Mouse (Mus musculus) stomach, postnatal 0 days (tissue): ENCODE data around the gene Pced1a.

Source experiments
- CTCF ChIP-seq: IDR thresholded peaks from 2 replicates; pipeline ENCODE4 v1.5.1; 2016; ENCODE audit warnings: antibody characterized with exemption, low read depth, mild to moderate bottlenecking, moderate library complexity
- EP300 ChIP-seq: optimal IDR thresholded peaks from 2 replicates; pipeline ENCODE3; 2016; ENCODE audit warnings: antibody characterized with exemption

DNA sequence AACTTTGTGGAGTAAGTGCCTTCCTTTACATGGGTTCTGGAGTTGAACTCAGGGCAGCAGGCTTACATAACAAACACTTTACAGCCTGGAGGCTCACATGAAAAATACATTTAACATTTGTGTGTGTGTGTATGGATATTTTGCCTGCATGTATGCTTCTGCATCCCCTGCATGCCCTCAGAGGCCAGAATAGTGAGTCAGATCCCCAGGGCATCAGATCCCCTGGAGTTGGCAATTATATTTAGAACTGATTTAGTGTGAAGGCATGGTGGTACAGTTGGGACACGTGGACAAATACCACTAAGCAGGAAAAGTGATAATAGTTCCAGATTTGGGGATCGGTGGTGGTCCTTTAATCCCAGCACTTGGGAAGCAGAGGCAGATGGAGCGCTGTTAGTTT, 35.1 kb upstream of the Pced1a start:
- TF ChIP-seq CTCF = no peak
- no peak for TF ChIP-seq EP300
